Mouse (Mus musculus): ENCODE data around the gene Rhobtb3. TPM values are rescaled to one million over a fixed set of nuclear protein-coding genes. Genes with fewer than 3 reads are reported as not detected.
A peak's percentile ranks its signal among the peaks of the same experiment; 100 is the strongest.

The Rhobtb3 gene
- 3.9 and 4.6 TPM in 2 replicates for polyA plus RNA-seq (2015; fragmentation: Nextera tagmentation; extraction: Ambion mirVana)

- Histone ChIP-seq H3K27ac (peak within 1 kb of the TSS; percentile 77), H3K4me1 (replicated peaks) (peaks cover 22% of the 10 kb centered on the region), H3K4me2 (peak within 1 kb of the TSS; percentile 84), H3K27me3 (peaks cover 22% of the 10 kb centered on the region), H3K4me3 (replicated peaks) (peak within 1 kb of the TSS; percentile 69), H3K9ac (peak within 1 kb of the TSS; percentile 75), H3K36me3 (no peaks in the 10 kb centered on the region), H3K9me3 (replicated peaks) (no peaks in the 10 kb centered on the region)
- under 1% methylated on average over 109 of the region's 110 CpGs for WGBS (ENCODE audit: insufficient replicate concordance)
- peak; percentile 47 for DNase-seq
- ATAC-seq (ENCODE audit: low read depth): peak; percentile 83
These were observed at the start of gene Rhobtb3 for GRCm38 (mm10) chr13:75943189-75944043. Gene Rhobtb3, minus strand, starts transcription at chr13:75943925.

- no peaks in the 10 kb centered on the region for H3K9me3 ChIP-seq (replicated peaks)
- no peaks in the 10 kb centered on the region for H3K27me3 ChIP-seq
- peaks cover 6% of the 10 kb centered on the region; the same call in 1 of the 2 replicates for H3K36me3 ChIP-seq
- WGBS (ENCODE audit: insufficient replicate concordance): 57% methylated on average over 9 of the region's 9 CpGs
- H3K4me3 ChIP-seq (replicated peaks): no peak overlapping the region
- no peak for ATAC-seq (ENCODE audit: low read depth)
- H3K9ac ChIP-seq: no peak overlapping the region
- no peak overlapping the region for H3K4me2 ChIP-seq
- no peak overlapping the region for H3K27ac ChIP-seq
- no peak for DNase-seq
- H3K4me1 ChIP-seq (replicated peaks): peaks cover 3% of the 10 kb centered on the region; the same call in 1 of the 2 replicates
These were observed 48.7 kb upstream of the Rhobtb3 start for GRCm38 (mm10) chr13:75992169-75993028.

DNA sequence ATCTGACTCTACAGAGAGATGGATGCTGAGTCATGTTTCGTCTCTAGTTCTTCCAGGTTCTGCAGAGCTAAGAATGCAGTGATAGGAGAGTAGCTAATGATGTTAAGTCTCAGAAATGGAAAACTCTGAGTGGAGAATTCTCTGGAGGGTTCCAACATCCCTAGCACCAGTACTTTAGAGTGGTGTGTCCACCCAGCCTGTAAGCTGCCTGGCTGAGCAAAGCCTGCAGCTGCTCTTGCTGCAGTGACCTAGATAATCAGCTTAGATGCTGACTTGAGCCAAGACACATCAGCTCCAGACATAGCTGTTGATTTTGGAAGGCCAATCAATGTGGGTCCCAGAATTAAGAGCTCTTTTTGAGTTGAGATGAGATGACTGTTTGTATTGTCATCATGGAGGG is 44.4 kb upstream of the Rhobtb3 start:
- Histone ChIP-seq H3K4me1 (replicated peaks) (peaks cover 3% of the 10 kb centered on the region; the same call in 1 of the 2 replicates), H3K27me3 (no peaks in the 10 kb centered on the region), H3K4me2 (no peak overlapping the region), H3K9me3 (replicated peaks) (no peaks in the 10 kb centered on the region), H3K9ac (no peak overlapping the region), H3K27ac (no peak overlapping the region), H3K4me3 (replicated peaks) (no peak overlapping the region), H3K36me3 (no peaks in the 10 kb centered on the region)
- ATAC-seq (ENCODE audit: low read depth) (no peak), DNase-seq (no peak)
- 55% methylated on average over 1 of the region's 1 CpGs for WGBS (ENCODE audit: insufficient replicate concordance)

- Histone ChIP-seq H3K4me3 (replicated peaks) (no peak overlapping the region), H3K27me3 (no peaks in the 10 kb centered on the region), H3K9me3 (replicated peaks) (no peaks in the 10 kb centered on the region), H3K27ac (no peak overlapping the region), H3K4me2 (no peak overlapping the region), H3K4me1 (replicated peaks) (no peaks in the 10 kb centered on the region; the same call in 1 of the 2 replicates), H3K36me3 (no peaks in the 10 kb centered on the region), H3K9ac (no peak overlapping the region)
- DNase-seq (no peak), ATAC-seq (ENCODE audit: low read depth) (no peak)
These were observed 38.2 kb upstream of the Rhobtb3 start for GRCm38 (mm10) chr13:75981901-75982300.

DNA sequence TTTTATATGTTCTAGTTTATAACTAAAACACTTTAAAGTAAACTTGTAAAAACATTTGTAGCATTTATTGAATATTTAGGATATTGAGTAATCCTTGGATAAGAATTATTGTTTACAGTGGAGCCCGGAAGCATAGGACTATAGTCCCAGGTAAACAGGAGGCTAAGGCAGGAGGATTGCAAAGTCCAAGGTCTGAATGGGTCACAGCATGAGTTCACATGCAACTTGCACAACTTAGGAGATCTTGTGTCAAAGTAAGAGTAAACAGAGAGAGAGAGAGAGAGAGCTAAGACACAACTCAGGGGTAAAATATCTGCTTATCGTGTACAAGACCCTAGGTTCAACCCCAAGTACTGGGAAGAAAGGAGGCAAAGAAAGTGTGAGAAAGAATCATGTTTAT is 32.9 kb upstream of the Rhobtb3 start:
- 58% methylated on average over 2 of the region's 2 CpGs for WGBS (ENCODE audit: insufficient replicate concordance)
- no peaks in the 10 kb centered on the region for H3K36me3 ChIP-seq
- H3K4me1 ChIP-seq (replicated peaks): no peaks in the 10 kb centered on the region; the same call in 1 of the 2 replicates
- no peaks in the 10 kb centered on the region for H3K9me3 ChIP-seq (replicated peaks)
- H3K27me3 ChIP-seq: no peaks in the 10 kb centered on the region
- no peak overlapping the region for H3K4me3 ChIP-seq (replicated peaks)
- H3K9ac ChIP-seq: no peak overlapping the region
- ATAC-seq (ENCODE audit: low read depth) (no peak), DNase-seq (no peak)
- H3K4me2 ChIP-seq: no peak overlapping the region
- no peak overlapping the region for H3K27ac ChIP-seq

DNA sequence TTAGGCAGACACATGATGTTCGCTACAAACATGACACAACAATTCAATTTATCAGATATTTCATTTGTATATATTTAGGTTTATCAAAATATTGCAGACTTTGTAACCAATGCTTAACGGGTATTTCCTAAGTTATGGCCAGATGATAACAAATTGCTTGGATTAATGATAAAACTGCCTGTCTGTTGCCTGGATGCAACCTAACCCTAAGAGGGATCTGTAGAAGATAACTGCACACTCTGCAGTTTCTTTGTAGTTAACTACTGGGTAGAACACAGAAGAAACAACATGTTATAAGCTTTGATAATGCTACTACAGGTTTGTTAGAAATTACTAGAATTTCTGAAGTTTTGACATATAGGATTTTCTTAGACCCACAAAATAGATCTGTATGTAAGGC is 32.5 kb upstream of the Rhobtb3 start:
- no peak overlapping the region for H3K4me3 ChIP-seq (replicated peaks)
- no peak overlapping the region for H3K4me2 ChIP-seq
- H3K27ac ChIP-seq: no peak overlapping the region
- peak; percentile 34; the same call in 1 of the 2 replicates for ATAC-seq (ENCODE audit: low read depth)
- no peaks in the 10 kb centered on the region; the same call in 1 of the 2 replicates for H3K4me1 ChIP-seq (replicated peaks)
- H3K9me3 ChIP-seq (replicated peaks): no peaks in the 10 kb centered on the region
- H3K9ac ChIP-seq: no peak overlapping the region
- H3K27me3 ChIP-seq: no peaks in the 10 kb centered on the region
- H3K36me3 ChIP-seq: no peaks in the 10 kb centered on the region
- DNase-seq: no peak
- WGBS (ENCODE audit: insufficient replicate concordance): 46% methylated on average over 2 of the region's 2 CpGs

- H3K9me3 ChIP-seq (replicated peaks): no peaks in the 10 kb centered on the region
- no peak overlapping the region for H3K9ac ChIP-seq
- no peak for DNase-seq
- H3K27me3 ChIP-seq: no peaks in the 10 kb centered on the region
- no peaks in the 10 kb centered on the region; the same call in 1 of the 2 replicates for H3K4me1 ChIP-seq (replicated peaks)
- WGBS (ENCODE audit: insufficient replicate concordance): 43% methylated on average over 1 of the region's 1 CpGs
- H3K4me3 ChIP-seq (replicated peaks): no peak overlapping the region
- ATAC-seq (ENCODE audit: low read depth): no peak
- H3K4me2 ChIP-seq: no peak overlapping the region
- no peaks in the 10 kb centered on the region for H3K36me3 ChIP-seq
- H3K27ac ChIP-seq: no peak overlapping the region
These were observed 31.9 kb upstream of the Rhobtb3 start for GRCm38 (mm10) chr13:75975629-75976028.

DNA sequence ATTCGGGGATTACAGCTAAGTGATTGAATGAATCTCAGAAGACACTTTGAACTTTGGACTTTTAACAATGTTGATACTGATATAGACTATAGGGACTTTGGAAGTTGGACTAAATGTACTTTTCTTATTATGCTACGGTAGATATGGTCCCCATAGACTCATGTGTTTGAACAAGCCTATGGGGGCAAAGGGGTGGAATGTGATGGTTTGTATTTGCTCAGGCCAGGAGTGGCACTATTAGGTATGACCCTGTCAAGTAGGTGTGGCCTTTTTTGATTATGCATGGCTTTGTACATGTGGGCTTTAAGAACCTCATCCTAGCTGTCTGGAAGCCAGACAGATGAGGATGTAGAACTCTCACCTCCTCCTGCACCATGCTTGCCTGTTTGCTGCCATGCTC is 30.8 kb upstream of the Rhobtb3 start:
- Histone ChIP-seq H3K4me2 (no peak overlapping the region), H3K9ac (no peak overlapping the region), H3K36me3 (no peaks in the 10 kb centered on the region), H3K4me3 (replicated peaks) (no peak overlapping the region), H3K27ac (no peak overlapping the region), H3K9me3 (replicated peaks) (no peaks in the 10 kb centered on the region), H3K4me1 (replicated peaks) (no peaks in the 10 kb centered on the region; the same call in 1 of the 2 replicates), H3K27me3 (no peaks in the 10 kb centered on the region)
- 63% methylated on average over 2 of the region's 2 CpGs for WGBS (ENCODE audit: insufficient replicate concordance)
- DNase-seq (no peak), ATAC-seq (ENCODE audit: low read depth) (no peak)

DNA sequence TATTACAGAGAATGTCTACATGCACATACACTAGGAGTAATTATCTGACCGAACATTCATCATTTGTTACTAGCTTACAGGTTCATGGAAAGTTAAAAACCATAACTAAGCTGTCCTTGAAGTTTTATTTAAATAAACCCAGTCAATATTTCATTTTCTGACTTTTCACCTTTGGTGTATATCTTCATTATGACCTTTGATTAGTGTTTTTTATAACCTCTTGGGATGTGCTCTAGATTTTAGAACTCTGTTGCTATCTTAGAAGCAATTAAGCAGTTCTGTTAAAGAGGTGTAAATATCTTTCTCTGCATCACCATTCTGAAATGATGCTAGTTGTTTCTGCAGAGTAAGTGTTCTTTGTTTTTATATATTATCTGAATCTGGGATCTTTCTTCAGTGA is 23.1 kb upstream of the Rhobtb3 start, which contains the start of gene Spata9:
Gene Spata9 (plus strand): TSS at position 301 of the 400 bp plus-strand sequence.
- Histone ChIP-seq H3K27me3 (no peaks in the 10 kb centered on the region), H3K4me1 (replicated peaks) (no peaks in the 10 kb centered on the region), H3K9me3 (replicated peaks) (no peaks in the 10 kb centered on the region), H3K4me3 (replicated peaks) (no peak within 1 kb of the TSS), H3K27ac (no peak within 1 kb of the TSS), H3K36me3 (no peaks in the 10 kb centered on the region), H3K9ac (no peak within 1 kb of the TSS), H3K4me2 (no peak within 1 kb of the TSS)
- DNase-seq (no peak), ATAC-seq (ENCODE audit: low read depth) (no peak)
- WGBS (ENCODE audit: insufficient replicate concordance): 54% methylated on average over 1 of the region's 1 CpGs

DNA sequence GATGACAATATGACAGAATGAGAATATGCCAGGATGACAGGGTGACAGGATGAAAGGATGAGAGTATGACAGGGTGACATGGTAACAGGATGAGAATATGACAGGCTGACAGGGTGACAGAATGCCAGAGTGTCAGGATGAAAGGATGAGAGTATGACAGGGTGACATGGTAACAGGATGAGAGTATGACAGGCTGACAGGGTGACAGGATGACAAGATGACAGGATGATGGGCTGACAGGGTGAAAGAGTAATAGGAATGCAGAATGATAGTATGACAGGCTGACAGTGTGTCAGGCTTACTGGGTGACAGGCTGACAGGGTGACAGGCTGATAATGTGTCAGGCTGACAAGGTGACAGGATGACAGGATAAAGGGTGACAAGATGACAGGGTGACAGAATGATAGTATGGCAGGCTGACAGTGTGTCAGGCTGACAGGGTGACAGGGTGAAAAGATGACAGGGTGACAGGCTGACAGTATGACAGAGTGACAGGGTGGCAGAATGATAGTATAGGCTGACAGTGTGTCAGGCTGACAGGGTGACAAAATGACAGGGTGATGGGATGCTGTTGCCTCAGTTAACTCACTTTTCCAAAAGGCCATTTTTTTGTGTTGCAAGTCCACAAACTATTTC is 11.8 kb upstream of the Rhobtb3 start:
- no peak overlapping the region for H3K9ac ChIP-seq
- H3K9me3 ChIP-seq (replicated peaks): no peaks in the 10 kb centered on the region
- DNase-seq: no peak
- H3K4me1 ChIP-seq (replicated peaks): no peaks in the 10 kb centered on the region
- H3K4me3 ChIP-seq (replicated peaks): no peak overlapping the region
- no peak for ATAC-seq (ENCODE audit: low read depth)
- H3K36me3 ChIP-seq: no peaks in the 10 kb centered on the region
- H3K4me2 ChIP-seq: no peak overlapping the region
- H3K27me3 ChIP-seq: no peaks in the 10 kb centered on the region
- no peak overlapping the region for H3K27ac ChIP-seq

DNA sequence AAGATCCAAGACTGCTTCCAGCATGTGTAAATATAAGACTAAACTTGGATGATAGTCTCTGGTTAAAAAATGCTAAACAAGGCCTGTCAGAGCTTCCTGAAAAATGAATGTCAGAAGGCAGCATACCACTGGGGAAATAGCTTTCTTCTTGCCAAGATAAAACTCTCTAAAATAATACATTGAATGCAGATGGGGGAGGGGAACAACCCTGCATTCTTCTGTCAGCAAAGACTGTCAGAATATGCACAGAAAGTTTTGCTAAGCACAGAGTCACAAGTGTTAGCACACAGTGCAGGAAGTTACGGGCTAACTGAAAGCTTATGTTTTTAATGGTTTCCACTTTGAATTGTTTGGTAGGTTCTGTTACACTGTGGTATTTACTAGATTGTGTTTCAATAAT is 6.6 kb upstream of the Rhobtb3 start:
- Histone ChIP-seq H3K9me3 (replicated peaks) (no peaks in the 10 kb centered on the region), H3K4me3 (replicated peaks) (no peak overlapping the region), H3K9ac (no peak overlapping the region), H3K27ac (no peak overlapping the region), H3K4me1 (replicated peaks) (no peaks in the 10 kb centered on the region), H3K27me3 (no peaks in the 10 kb centered on the region), H3K4me2 (no peak overlapping the region), H3K36me3 (no peaks in the 10 kb centered on the region)
- ATAC-seq (ENCODE audit: low read depth) (no peak), DNase-seq (no peak)
- 66% methylated on average over 1 of the region's 1 CpGs for WGBS (ENCODE audit: insufficient replicate concordance)
